Mouse (Mus musculus): Measurements from ENCODE around the gene Ms4a1.
"Not testable (repeated sequence)": the region's sequence is repeated elsewhere in the genome, so short reads cannot be mapped to it uniquely, and the experiment has no call there.

The Ms4a1 gene

GRCm38 (mm10) chr19:11266052-11266845 is at the start of gene Ms4a1:
TSS of gene Ms4a1 (minus strand) at chr19:11266241.
- DNase-seq (ENCODE audit: low read depth, low spot score), result no peak

GRCm38 (mm10) chr19:11314354-11314753 is 48.3 kb upstream of the Ms4a1 start, which contains the start of gene Ms4a14:
TSS of gene Ms4a14 (minus strand) at chr19:11314454.
- DNase-seq (ENCODE audit: low read depth, low spot score), result no peak

GRCm38 (mm10) chr19:11308888-11309287 is 42.8 kb upstream of the Ms4a1 start:
- DNase-seq (ENCODE audit: low read depth, low spot score), result no peak

- not testable (repeated sequence) for DNase-seq (ENCODE audit: low read depth, low spot score)
Measured at GRCm38 (mm10) chr19:11299529-11299928, 33.5 kb upstream of the Ms4a1 start.

- DNase-seq (ENCODE audit: low read depth, low spot score), result no peak
Measured at GRCm38 (mm10) chr19:11298939-11299338, 32.9 kb upstream of the Ms4a1 start.

GRCm38 (mm10) chr19:11293616-11294015 is 27.6 kb upstream of the Ms4a1 start:
- not testable (repeated sequence) for DNase-seq (ENCODE audit: low read depth, low spot score)

GRCm38 (mm10) chr19:11292990-11293389 is 26.9 kb upstream of the Ms4a1 start:
- no peak for DNase-seq (ENCODE audit: low read depth, low spot score)

- DNase-seq (ENCODE audit: low read depth, low spot score), result no peak
Measured at GRCm38 (mm10) chr19:11283773-11284172, 17.7 kb upstream of the Ms4a1 start, which contains the start of gene Ms4a5. TSS of gene Ms4a5 (minus strand) at chr19:11283873.

GRCm38 (mm10) chr19:11280223-11280622 is 14.2 kb upstream of the Ms4a1 start:
- DNase-seq (ENCODE audit: low read depth, low spot score), result no peak

- no peak for DNase-seq (ENCODE audit: low read depth, low spot score)
Measured at GRCm38 (mm10) chr19:11276431-11276830, 10.4 kb upstream of the Ms4a1 start.

GRCm38 (mm10) chr19:11266956-11267355 is 915 bp upstream of the Ms4a1 start:
- no peak for DNase-seq (ENCODE audit: low read depth, low spot score)

GRCm38 (mm10) chr19:11264602-11265185 is 1.3 kb downstream of the Ms4a1 start:
- no peak for DNase-seq (ENCODE audit: low read depth, low spot score)

- no peak for DNase-seq (ENCODE audit: low read depth, low spot score)
Measured at GRCm38 (mm10) chr19:11263549-11263948, 2.5 kb downstream of the Ms4a1 start.

- not testable (repeated sequence) for DNase-seq (ENCODE audit: low read depth, low spot score)
Measured at GRCm38 (mm10) chr19:11262932-11263331, 3.1 kb downstream of the Ms4a1 start.

GRCm38 (mm10) chr19:11261522-11261921 is 4.5 kb downstream of the Ms4a1 start:
- no peak for DNase-seq (ENCODE audit: low read depth, low spot score)

- no peak for DNase-seq (ENCODE audit: low read depth, low spot score)
Measured at GRCm38 (mm10) chr19:11244230-11244629, 21.8 kb downstream of the Ms4a1 start.

- DNase-seq (ENCODE audit: low read depth, low spot score), result no peak
Measured at GRCm38 (mm10) chr19:11242560-11242959, 23.5 kb downstream of the Ms4a1 start.

GRCm38 (mm10) chr19:11235820-11236219 is 30.2 kb downstream of the Ms4a1 start:
- no peak for DNase-seq (ENCODE audit: low read depth, low spot score)

- DNase-seq (ENCODE audit: low read depth, low spot score), result no peak
Measured at GRCm38 (mm10) chr19:11234921-11235735, 30.9 kb downstream of the Ms4a1 start.

GRCm38 (mm10) chr19:11234244-11234643 is 31.8 kb downstream of the Ms4a1 start:
- no peak for DNase-seq (ENCODE audit: low read depth, low spot score)

- no peak for DNase-seq (ENCODE audit: low read depth, low spot score)
Measured at GRCm38 (mm10) chr19:11232348-11232747, 33.7 kb downstream of the Ms4a1 start, which contains the start of gene Ms4a12. TSS of gene Ms4a12 (minus strand) at chr19:11232448.
